Mouse (Mus musculus) testis, adult 2 months (tissue): ENCODE results near the gene Fam151a.

ENCODE experiments used
- CTCF ChIP-seq: fragments of 200-500 bp; IDR thresholded peaks from 2 replicates; pipeline ENCODE4 v1.5.1; 2012; ENCODE audit warnings: low read depth, mild to moderate bottlenecking, inconsistent platforms, low read length, moderate library complexity; ENCODE audit not compliant: control insufficient read depth, insufficient read depth, insufficient replicate concordance
- POLR2A ChIP-seq: fragments of 200-500 bp; IDR thresholded peaks from 2 replicates; pipeline ENCODE4 v1.6.1; 2012; ENCODE audit warnings: low read depth, mild to moderate bottlenecking, inconsistent platforms, low read length, moderate library complexity; ENCODE audit not compliant: control insufficient read depth

DNA sequence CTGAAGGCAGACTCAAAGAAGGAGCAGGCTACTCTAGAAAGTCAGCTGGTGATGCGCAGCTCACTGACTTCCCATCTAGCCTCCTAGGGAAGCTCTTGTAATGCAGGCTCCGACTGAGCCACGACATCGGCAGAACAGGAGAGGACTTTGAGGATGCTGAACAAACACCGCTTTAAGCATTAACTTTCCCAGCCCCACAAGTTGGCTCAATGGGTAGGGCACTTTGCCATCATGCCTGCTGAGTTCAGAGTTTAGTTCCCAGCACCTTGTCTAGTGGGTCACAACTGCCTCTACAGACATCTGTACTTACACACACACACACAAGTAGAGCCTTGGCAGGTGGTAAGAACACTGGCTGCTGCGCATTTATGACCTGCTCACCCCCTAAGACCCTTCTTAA, 18.0 kb downstream of the Fam151a start:
- TF ChIP-seq CTCF (no peak), POLR2A (no peak)
